Mouse (Mus musculus) limb, embryonic 14.5 days (tissue): Measurements from ENCODE around the gene Olfr15. TPM values are rescaled to one million over a fixed set of nuclear protein-coding genes. Genes with fewer than 3 reads are reported as not detected.

Experiments
- ATAC-seq: fragments of 200-750 bp; cut with Nextera tagmentation; 2 replicates; pipeline ENCODE4 v1.8.0; 2017; ENCODE audit warnings: low read depth, moderate number of reproducible peaks, moderate TSS enrichment; ENCODE audit not compliant: low FRiP score
- DNase-seq: peaks from one replicate; pipeline ENCODE4 v3.0.0-alpha.2; 2015; ENCODE audit warnings: low spot score
- H3K27ac ChIP-seq: fragments of 300-500 bp; sonication (generic); replicated peaks from 2 replicates; pipeline ENCODE4 v1.5.1; 2014; ENCODE audit warnings: low read depth, mild to moderate bottlenecking, low read length, moderate library complexity, mixed read lengths
- H3K27me3 ChIP-seq: fragments of 300-500 bp; sonication (generic); 2 replicates; pipeline ENCODE4 v1.6.1; 2014; ENCODE audit warnings: low read length, mixed read lengths; ENCODE audit not compliant: control insufficient read depth, insufficient read depth
- H3K36me3 ChIP-seq: fragments of 300-500 bp; sonication (generic); 2 replicates; pipeline ENCODE4 v1.6.1; 2014; ENCODE audit warnings: mild to moderate bottlenecking, low read length, moderate library complexity, mixed read lengths; ENCODE audit not compliant: control insufficient read depth, insufficient read depth
- H3K4me1 ChIP-seq: fragments of 300-500 bp; sonication (generic); 2 replicates; pipeline ENCODE4 v1.6.1; 2014; ENCODE audit warnings: antibody characterized with exemption, low read length, mixed read lengths; ENCODE audit not compliant: control insufficient read depth, insufficient read depth
- H3K4me2 ChIP-seq: fragments of 300-500 bp; sonication (generic); replicated peaks from 2 replicates; pipeline ENCODE4 v1.6.1; 2014; ENCODE audit warnings: low read depth, mild to moderate bottlenecking, low read length, moderate library complexity; ENCODE audit not compliant: severe bottlenecking
- H3K4me3 ChIP-seq: fragments of 300-500 bp; sonication (generic); replicated peaks from 2 replicates; pipeline ENCODE4 v1.5.1; 2014; ENCODE audit warnings: low read length
- H3K9ac ChIP-seq: fragments of 300-500 bp; sonication (generic); 2 replicates; pipeline ENCODE4 v1.6.1; 2014; ENCODE audit warnings: mild to moderate bottlenecking, low read depth, low read length, moderate library complexity; ENCODE audit not compliant: severe bottlenecking
- H3K9me3 ChIP-seq: fragments of 300-500 bp; sonication (generic); 2 replicates; pipeline ENCODE4 v1.6.1; 2016; ENCODE audit warnings: low read length; ENCODE audit not compliant: control insufficient read depth
- POLR2A ChIP-seq: fragments of 200-500 bp; IDR thresholded peaks from 2 replicates; pipeline ENCODE4 v1.8.0; 2012; ENCODE audit warnings: inconsistent platforms, mild to moderate bottlenecking, moderate library complexity, borderline replicate concordance; ENCODE audit not compliant: insufficient read depth, insufficient read length; ENCODE audit errors: extremely low read depth
- WGBS: fragments of 180-500 bp; shearing (Covaris S2); extraction: QIAGEN DNeasy Blood & Tissue Kit; methylation state at CpG from one replicate; pipeline ENCODE4 v1.1.7; 2014; 5-methylcytosine and 5-hydroxymethylcytosine counted together
- polyA plus RNA-seq, 2 experiments: library from polyadenylated mRNA; depleted of rRNA in 1 of 2; stranded (reverse) in 1 of 2; unstranded in 1 of 2; fragments of >200 nt; fragmentation: Nextera tagmentation in 1 of 2; extraction: Ambion mirVana in 1 of 2; gene quantifications; 2 replicates each; pipeline versions ENCODE4 v1.2.1 to v1.2.3; 2012 to 2014

Olfr15 gene
- polyA plus RNA-seq, 2 experiments = not detected

DNA sequence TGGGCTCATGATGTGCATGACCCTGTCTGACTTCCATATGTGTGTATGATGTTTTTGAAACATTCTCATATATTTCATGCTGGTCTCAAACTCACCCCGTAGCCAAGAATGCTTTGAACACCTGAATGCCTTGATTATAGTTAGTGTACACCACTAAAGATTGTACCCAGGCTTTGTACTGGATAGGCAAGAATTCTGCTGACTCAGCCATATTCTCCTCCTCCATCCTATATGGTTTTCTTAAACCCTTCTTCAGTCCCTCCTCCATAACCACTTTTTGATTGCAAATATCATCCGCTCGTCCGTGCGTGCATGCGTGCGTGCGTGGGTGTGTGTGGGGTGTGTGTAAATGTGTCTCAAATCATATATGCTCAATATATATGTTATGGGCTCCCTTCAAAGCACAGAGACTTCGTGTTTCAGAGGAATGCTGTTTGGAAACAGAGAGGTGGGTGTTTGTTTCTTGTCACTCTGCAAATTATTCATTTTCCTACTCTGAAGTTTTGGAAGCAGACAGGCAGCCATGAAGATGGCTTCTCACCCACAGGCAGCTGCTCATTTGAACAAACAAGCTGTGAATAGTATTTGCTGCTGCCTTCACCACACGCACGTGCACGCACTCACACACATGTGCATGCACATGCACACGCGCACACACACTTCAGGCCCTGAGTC lies 61.1 kb downstream of the Olfr15 start:
- Histone ChIP-seq H3K27me3 (no peaks in the 10 kb centered on the region), H3K36me3 (0 out of 2 replicates have a peak, but pooled peaks cover 7% of the 10 kb centered on the region), H3K9ac (no peak overlapping the region), H3K4me3 (no peak overlapping the region), H3K27ac (no peak overlapping the region), H3K4me2 (no peak overlapping the region), H3K4me1 (no peaks in the 10 kb centered on the region), H3K9me3 (no peaks in the 10 kb centered on the region)
- DNase-seq = no peak
- TF ChIP-seq POLR2A = no peak
- ATAC-seq = no peak
- WGBS = 94% methylated on average over 14 of the region's 14 CpGs

DNA sequence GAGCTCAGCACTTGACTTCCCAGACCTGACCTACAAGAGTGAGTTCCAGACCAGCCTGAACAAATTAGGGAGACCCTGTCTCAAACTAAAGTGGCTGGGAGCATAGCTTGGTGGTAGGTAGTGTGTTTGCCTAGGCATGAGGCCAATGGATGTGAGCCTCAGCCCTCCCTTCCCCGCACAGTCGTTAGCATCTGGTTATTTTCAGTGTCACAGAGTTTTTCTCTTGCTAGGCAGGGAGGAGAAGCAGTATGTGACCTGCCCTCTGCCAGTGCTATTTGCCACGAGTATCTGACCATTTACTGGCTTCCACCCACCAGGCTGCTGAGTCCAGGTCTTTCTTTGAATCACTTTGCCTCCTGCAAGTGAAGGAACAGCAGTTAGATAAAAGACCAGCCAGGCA lies 63.1 kb downstream of the Olfr15 start:
- Histone ChIP-seq H3K4me2 (no peak overlapping the region), H3K36me3 (peaks cover 25% of the 10 kb centered on the region), H3K27me3 (no peaks in the 10 kb centered on the region), H3K27ac (no peak overlapping the region), H3K9ac (no peak overlapping the region), H3K9me3 (no peaks in the 10 kb centered on the region), H3K4me1 (no peaks in the 10 kb centered on the region), H3K4me3 (no peak overlapping the region)
- ATAC-seq = no peak
- WGBS = 65% methylated on average over 3 of the region's 3 CpGs
- no peak for TF ChIP-seq POLR2A
- no peak for DNase-seq

Other genes starting within 250 kb of the Olfr15 start
- not detected in 2 replicates for gene Olfr161, start 239.8 kb upstream of the Olfr15 start, polyA plus RNA-seq (2012; rRNA removed)
- not detected in 2 replicates for gene Olfr161, start 239.8 kb upstream of the Olfr15 start, polyA plus RNA-seq (2014; fragmentation: Nextera tagmentation; extraction: Ambion mirVana)
- gene Mefv, start 112.8 kb upstream of the Olfr15 start, polyA plus RNA-seq (2012; rRNA removed) = 0.04 TPM in 1 of 2 replicates, not detected in the other
- gene Mefv, start 112.8 kb upstream of the Olfr15 start, polyA plus RNA-seq (2014; fragmentation: Nextera tagmentation; extraction: Ambion mirVana) = 0.10 TPM in 1 of 2 replicates, not detected in the other
- 14.6 and 16.2 TPM in 2 replicates for gene Zfp263, start 86.8 kb upstream of the Olfr15 start, polyA plus RNA-seq (2012; rRNA removed)
- gene Zfp263, start 86.8 kb upstream of the Olfr15 start, polyA plus RNA-seq (2014; fragmentation: Nextera tagmentation; extraction: Ambion mirVana) = 27.6 and 27.8 TPM in 2 replicates
- gene Zfp174, start 16.4 kb downstream of the Olfr15 start, polyA plus RNA-seq (2012; rRNA removed) = 2.7 and 3.0 TPM in 2 replicates
- 1.7 and 1.8 TPM in 2 replicates for gene Zfp174, start 16.4 kb downstream of the Olfr15 start, polyA plus RNA-seq (2014; fragmentation: Nextera tagmentation; extraction: Ambion mirVana)
- gene Naa60, start 41.5 kb downstream of the Olfr15 start, polyA plus RNA-seq (2012; rRNA removed) = 59.5 and 72.1 TPM in 2 replicates
- 62.2 and 63.0 TPM in 2 replicates for gene Naa60, start 41.5 kb downstream of the Olfr15 start, polyA plus RNA-seq (2014; fragmentation: Nextera tagmentation; extraction: Ambion mirVana)
- gene Zfp597, start 53.7 kb downstream of the Olfr15 start, polyA plus RNA-seq (2012; rRNA removed) = 5.1 and 7.0 TPM in 2 replicates
- 5.7 and 7.9 TPM in 2 replicates for gene Zfp597, start 53.7 kb downstream of the Olfr15 start, polyA plus RNA-seq (2014; fragmentation: Nextera tagmentation; extraction: Ambion mirVana)
- 0.37 and 0.78 TPM in 2 replicates for gene Gm20695, start 53.8 kb downstream of the Olfr15 start, polyA plus RNA-seq (2012; rRNA removed)
- 2.2 and 3.7 TPM in 2 replicates for gene Gm20695, start 53.8 kb downstream of the Olfr15 start, polyA plus RNA-seq (2014; fragmentation: Nextera tagmentation; extraction: Ambion mirVana)
- gene 1700037C18Rik, start 77.8 kb downstream of the Olfr15 start, polyA plus RNA-seq (2012; rRNA removed) = 3.2 and 6.8 TPM in 2 replicates
- 4.9 and 5.8 TPM in 2 replicates for gene 1700037C18Rik, start 77.8 kb downstream of the Olfr15 start, polyA plus RNA-seq (2014; fragmentation: Nextera tagmentation; extraction: Ambion mirVana)
- 17.3 and 28.1 TPM in 2 replicates for gene Cluap1, start 77.9 kb downstream of the Olfr15 start, polyA plus RNA-seq (2012; rRNA removed)
- 29.9 and 33.2 TPM in 2 replicates for gene Cluap1, start 77.9 kb downstream of the Olfr15 start, polyA plus RNA-seq (2014; fragmentation: Nextera tagmentation; extraction: Ambion mirVana)
- 2.7 and 3.6 TPM in 2 replicates for gene Nlrc3, start 145.8 kb downstream of the Olfr15 start, polyA plus RNA-seq (2012; rRNA removed)
- gene Nlrc3, start 145.8 kb downstream of the Olfr15 start, polyA plus RNA-seq (2014; fragmentation: Nextera tagmentation; extraction: Ambion mirVana) = 1.1 and 1.2 TPM in 2 replicates
- gene Slx4, start 172.9 kb downstream of the Olfr15 start, polyA plus RNA-seq (2012; rRNA removed) = 46.0 and 47.5 TPM in 2 replicates
- gene Slx4, start 172.9 kb downstream of the Olfr15 start, polyA plus RNA-seq (2014; fragmentation: Nextera tagmentation; extraction: Ambion mirVana) = 24.4 and 28.9 TPM in 2 replicates
- 0.01 and 0.10 TPM in 2 replicates for gene Dnase1, start 206.1 kb downstream of the Olfr15 start, polyA plus RNA-seq (2012; rRNA removed)
- gene Dnase1, start 206.1 kb downstream of the Olfr15 start, polyA plus RNA-seq (2014; fragmentation: Nextera tagmentation; extraction: Ambion mirVana) = 5.3 and 6.2 TPM in 2 replicates
- 87.6 and 95.6 TPM in 2 replicates for gene Trap1, start 246.9 kb downstream of the Olfr15 start, polyA plus RNA-seq (2012; rRNA removed)
- gene Trap1, start 246.9 kb downstream of the Olfr15 start, polyA plus RNA-seq (2014; fragmentation: Nextera tagmentation; extraction: Ambion mirVana) = 82.8 and 86.6 TPM in 2 replicates